Mouse (Mus musculus) small intestine, adult 2 months (tissue): ENCODE results near the gene Acy3.

Source experiments
- CTCF ChIP-seq: fragments of 200-500 bp; IDR thresholded peaks from 2 replicates; pipeline ENCODE4 v1.5.1; 2012; ENCODE audit warnings: low read depth, mild to moderate bottlenecking, control low read depth, inconsistent platforms, low read length, moderate library complexity, mixed read lengths; ENCODE audit not compliant: insufficient replicate concordance, insufficient read length; ENCODE audit errors: extremely low read depth
- POLR2A ChIP-seq: fragments of 200-500 bp; IDR thresholded peaks from 2 replicates; pipeline ENCODE4 v1.6.1; 2012; ENCODE audit warnings: low read depth, mild to moderate bottlenecking, control low read depth, inconsistent platforms, low read length, moderate library complexity

DNA sequence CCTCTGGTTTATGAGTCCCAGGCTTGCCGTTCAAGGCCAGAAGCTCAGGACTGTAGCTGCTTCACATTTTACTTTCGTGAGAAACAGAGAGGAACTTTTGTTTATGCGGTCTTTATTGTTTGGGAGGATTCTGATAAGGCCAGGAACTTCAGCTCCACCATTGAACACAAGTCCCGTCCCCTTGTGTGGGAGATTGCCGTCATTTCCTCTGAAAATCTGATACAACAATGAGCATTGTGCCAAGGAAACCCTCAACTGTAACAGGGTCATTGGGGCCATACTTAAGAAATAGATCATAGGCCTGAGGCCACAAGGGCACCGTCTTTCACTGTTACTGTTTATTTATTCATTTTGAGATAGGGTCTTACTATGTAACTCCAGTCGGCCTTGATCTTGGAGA, 36.8 kb downstream of the Acy3 start:
- no peak for TF ChIP-seq CTCF
- no peak for TF ChIP-seq POLR2A
